Mouse (Mus musculus): Measurements from ENCODE around the gene Zfp513. TPM values are rescaled to one million over a fixed set of nuclear protein-coding genes. Genes with fewer than 3 reads are reported as not detected.

The Zfp513 gene
- polyA plus RNA-seq, 1 experiment from 2014 or later = 5.4 TPM

- H3K27ac ChIP-seq (replicated peaks; ENCODE audit: low read depth, low read length) = no peak overlapping the region
- peaks cover 4% of the 10 kb centered on the region; the same call in 1 of the 2 replicates for H3K4me1 ChIP-seq (ENCODE audit: control insufficient read depth, insufficient read depth, low read length)
- H3K9me3 ChIP-seq (ENCODE audit: control insufficient read depth, low read length) = peaks cover 5% of the 10 kb centered on the region
- H3K36me3 ChIP-seq (ENCODE audit: control insufficient read depth, insufficient read depth, low read length) = peaks cover 65% of the 10 kb centered on the region
- no peak overlapping the region for H3K9ac ChIP-seq (ENCODE audit: low read depth, low read length)
- H3K4me3 ChIP-seq (ENCODE audit: low read depth, low read length) = no peak overlapping the region
- DNase-seq (ENCODE audit: low spot score) = no peak
- H3K27me3 ChIP-seq (replicated peaks; ENCODE audit: control insufficient read depth, insufficient read depth, low read length) = no peaks in the 10 kb centered on the region
- WGBS = 93% methylated on average over 6 of the region's 6 CpGs
- no peak overlapping the region for H3K4me2 ChIP-seq (ENCODE audit: low read depth, low read length)
- no peak for ATAC-seq (ENCODE audit: low read depth)
Measured at GRCm38 (mm10) chr5:31204421-31204820, 2.3 kb upstream of the Zfp513 start.

GRCm38 (mm10) chr5:31203866-31204265 is 1.8 kb upstream of the Zfp513 start:
- 84% methylated on average over 2 of the region's 2 CpGs for WGBS
- no peak for DNase-seq (ENCODE audit: low spot score)
- no peak overlapping the region for H3K4me3 ChIP-seq (ENCODE audit: low read depth, low read length)

GRCm38 (mm10) chr5:31202933-31203332 is 830 bp upstream of the Zfp513 start:
- Histone ChIP-seq H3K4me1 (ENCODE audit: control insufficient read depth, insufficient read depth, low read length) (peaks cover 4% of the 10 kb centered on the region; the same call in 1 of the 2 replicates), H3K27me3 (replicated peaks; ENCODE audit: control insufficient read depth, insufficient read depth, low read length) (no peaks in the 10 kb centered on the region)
- no peak for ATAC-seq (ENCODE audit: low read depth)

More at GRCm38 (mm10) chr5:31203866-31204265, 1.8 kb upstream of the Zfp513 start:
- peaks cover 4% of the 10 kb centered on the region; the same call in 1 of the 2 replicates for H3K4me1 ChIP-seq (ENCODE audit: control insufficient read depth, insufficient read depth, low read length)
- peaks cover 5% of the 10 kb centered on the region for H3K9me3 ChIP-seq (ENCODE audit: control insufficient read depth, low read length)
- no peak overlapping the region for H3K9ac ChIP-seq (ENCODE audit: low read depth, low read length)
- ATAC-seq (ENCODE audit: low read depth) = no peak
- H3K27ac ChIP-seq (replicated peaks; ENCODE audit: low read depth, low read length) = no peak overlapping the region
- no peaks in the 10 kb centered on the region for H3K27me3 ChIP-seq (replicated peaks; ENCODE audit: control insufficient read depth, insufficient read depth, low read length)
- H3K36me3 ChIP-seq (ENCODE audit: control insufficient read depth, insufficient read depth, low read length) = peaks cover 70% of the 10 kb centered on the region
- H3K4me2 ChIP-seq (ENCODE audit: low read depth, low read length) = no peak overlapping the region

GRCm38 (mm10) chr5:31201042-31201741 is 911 bp downstream of the Zfp513 start:
- DNase-seq (ENCODE audit: low spot score) = no peak

More at GRCm38 (mm10) chr5:31202933-31203332, 830 bp upstream of the Zfp513 start:
- no peak for DNase-seq (ENCODE audit: low spot score)
- H3K4me2 ChIP-seq (ENCODE audit: low read depth, low read length) = peak overlapping the region; percentile 74
- peak overlapping the region; percentile 86 for H3K4me3 ChIP-seq (ENCODE audit: low read depth, low read length)
- 76% methylated on average over 7 of the region's 7 CpGs for WGBS
- H3K27ac ChIP-seq (replicated peaks; ENCODE audit: low read depth, low read length) = peak overlapping the region; percentile 80
- H3K9me3 ChIP-seq (ENCODE audit: control insufficient read depth, low read length) = peaks cover 5% of the 10 kb centered on the region
- H3K9ac ChIP-seq (ENCODE audit: low read depth, low read length) = peak overlapping the region; percentile 63; the same call in 1 of the 2 replicates
- peaks cover 80% of the 10 kb centered on the region for H3K36me3 ChIP-seq (ENCODE audit: control insufficient read depth, insufficient read depth, low read length)

GRCm38 (mm10) chr5:31200327-31200768 is 1.8 kb downstream of the Zfp513 start:
- Histone ChIP-seq H3K4me3 (ENCODE audit: low read depth, low read length) (peak overlapping the region; percentile 86; the same call in 1 of the 2 replicates), H3K9ac (ENCODE audit: low read depth, low read length) (peak overlapping the region; percentile 89; the same call in 1 of the 2 replicates), H3K4me1 (ENCODE audit: control insufficient read depth, insufficient read depth, low read length) (peaks cover 4% of the 10 kb centered on the region; the same call in 1 of the 2 replicates), H3K27ac (replicated peaks; ENCODE audit: low read depth, low read length) (no peak overlapping the region), H3K36me3 (ENCODE audit: control insufficient read depth, insufficient read depth, low read length) (peaks cover 82% of the 10 kb centered on the region), H3K9me3 (ENCODE audit: control insufficient read depth, low read length) (peaks cover 5% of the 10 kb centered on the region), H3K27me3 (replicated peaks; ENCODE audit: control insufficient read depth, insufficient read depth, low read length) (no peaks in the 10 kb centered on the region), H3K4me2 (ENCODE audit: low read depth, low read length) (peak overlapping the region; percentile 74; the same call in 1 of the 2 replicates)
- ATAC-seq (ENCODE audit: low read depth) (no peak), DNase-seq (ENCODE audit: low spot score) (no peak)
- 85% methylated on average over 27 of the region's 27 CpGs for whole genome bisulfite sequencing

More at GRCm38 (mm10) chr5:31201042-31201741, 911 bp downstream of the Zfp513 start:
- WGBS = 17% methylated on average over 13 of the region's 13 CpGs
- H3K4me2 ChIP-seq (ENCODE audit: low read depth, low read length) = peak overlapping the region; percentile 74
- no peaks in the 10 kb centered on the region for H3K27me3 ChIP-seq (replicated peaks; ENCODE audit: control insufficient read depth, insufficient read depth, low read length)
- no peak for ATAC-seq (ENCODE audit: low read depth)
- peaks cover 5% of the 10 kb centered on the region for H3K9me3 ChIP-seq (ENCODE audit: control insufficient read depth, low read length)
- peaks cover 82% of the 10 kb centered on the region for H3K36me3 ChIP-seq (ENCODE audit: control insufficient read depth, insufficient read depth, low read length)
- H3K9ac ChIP-seq (ENCODE audit: low read depth, low read length) = peak overlapping the region; percentile 89
- peak overlapping the region; percentile 82 for H3K27ac ChIP-seq (replicated peaks; ENCODE audit: low read depth, low read length)
- H3K4me3 ChIP-seq (ENCODE audit: low read depth, low read length) = peak overlapping the region; percentile 86
- H3K4me1 ChIP-seq (ENCODE audit: control insufficient read depth, insufficient read depth, low read length) = peaks cover 4% of the 10 kb centered on the region; the same call in 1 of the 2 replicates

- Histone ChIP-seq H3K27me3 (replicated peaks; ENCODE audit: control insufficient read depth, insufficient read depth, low read length) (no peaks in the 10 kb centered on the region), H3K36me3 (ENCODE audit: control insufficient read depth, insufficient read depth, low read length) (peaks cover 82% of the 10 kb centered on the region), H3K9me3 (ENCODE audit: control insufficient read depth, low read length) (peaks cover 5% of the 10 kb centered on the region), H3K4me1 (ENCODE audit: control insufficient read depth, insufficient read depth, low read length) (peaks cover 4% of the 10 kb centered on the region; the same call in 1 of the 2 replicates), H3K27ac (replicated peaks; ENCODE audit: low read depth, low read length) (no peak overlapping the region), H3K4me3 (ENCODE audit: low read depth, low read length) (no peak overlapping the region), H3K4me2 (ENCODE audit: low read depth, low read length) (no peak overlapping the region), H3K9ac (ENCODE audit: low read depth, low read length) (no peak overlapping the region)
- DNase-seq (ENCODE audit: low spot score) = no peak
- no peak for ATAC-seq (ENCODE audit: low read depth)
- WGBS = 84% methylated on average over 7 of the region's 9 CpGs
Measured at GRCm38 (mm10) chr5:31199893-31200292, 2.2 kb downstream of the Zfp513 start.

GRCm38 (mm10) chr5:31199321-31199892 is 2.7 kb downstream of the Zfp513 start:
- DNase-seq (ENCODE audit: low spot score) (no peak), ATAC-seq (ENCODE audit: low read depth) (no peak)
- no peak overlapping the region for H3K4me2 ChIP-seq (ENCODE audit: low read depth, low read length)
- peaks cover 4% of the 10 kb centered on the region; the same call in 1 of the 2 replicates for H3K4me1 ChIP-seq (ENCODE audit: control insufficient read depth, insufficient read depth, low read length)
- no peak overlapping the region for H3K4me3 ChIP-seq (ENCODE audit: low read depth, low read length)
- no peaks in the 10 kb centered on the region for H3K27me3 ChIP-seq (replicated peaks; ENCODE audit: control insufficient read depth, insufficient read depth, low read length)
- H3K27ac ChIP-seq (replicated peaks; ENCODE audit: low read depth, low read length) = no peak overlapping the region
- 91% methylated on average over 19 of the region's 19 CpGs for WGBS
- peaks cover 5% of the 10 kb centered on the region for H3K9me3 ChIP-seq (ENCODE audit: control insufficient read depth, low read length)
- H3K36me3 ChIP-seq (ENCODE audit: control insufficient read depth, insufficient read depth, low read length) = peaks cover 82% of the 10 kb centered on the region
- H3K9ac ChIP-seq (ENCODE audit: low read depth, low read length) = no peak overlapping the region

- Histone ChIP-seq H3K4me1 (ENCODE audit: control insufficient read depth, insufficient read depth, low read length) (peaks cover 8% of the 10 kb centered on the region), H3K9me3 (ENCODE audit: control insufficient read depth, low read length) (peaks cover 5% of the 10 kb centered on the region), H3K4me3 (ENCODE audit: low read depth, low read length) (no peak overlapping the region), H3K27me3 (replicated peaks; ENCODE audit: control insufficient read depth, insufficient read depth, low read length) (no peaks in the 10 kb centered on the region), H3K27ac (replicated peaks; ENCODE audit: low read depth, low read length) (no peak overlapping the region; the same call in 1 of the 2 replicates), H3K4me2 (ENCODE audit: low read depth, low read length) (no peak overlapping the region), H3K36me3 (ENCODE audit: control insufficient read depth, insufficient read depth, low read length) (peaks cover 80% of the 10 kb centered on the region), H3K9ac (ENCODE audit: low read depth, low read length) (no peak overlapping the region)
- DNase-seq (ENCODE audit: low spot score) (no peak), ATAC-seq (ENCODE audit: low read depth) (no peak)
- WGBS = 77% methylated on average over 5 of the region's 5 CpGs
Measured at GRCm38 (mm10) chr5:31198616-31199320, 3.3 kb downstream of the Zfp513 start.
